Mouse (Mus musculus) neural tube, embryonic 12.5 days (tissue): ENCODE measurements around the gene Olfr906. TPM values are rescaled to one million over a fixed set of nuclear protein-coding genes. Genes with fewer than 3 reads are reported as not detected.

Experiments used
- ATAC-seq: fragments of 200-750 bp; cut with Nextera tagmentation; 2 replicates; pipeline ENCODE4 v1.8.0; 2017; ENCODE audit warnings: low read depth, mild to moderate bottlenecking, moderate TSS enrichment, moderate library complexity; ENCODE audit not compliant: low FRiP score
- H3K27ac ChIP-seq: fragments of 300-500 bp; sonication (generic); 2 replicates; pipeline ENCODE4 v1.5.1; 2016
- H3K27me3 ChIP-seq: fragments of 300-500 bp; sonication (generic); replicated peaks from 2 replicates; pipeline ENCODE4 v1.6.1; 2016; ENCODE audit warnings: mild to moderate bottlenecking
- H3K36me3 ChIP-seq: fragments of 300-500 bp; sonication (generic); 2 replicates; pipeline ENCODE4 v1.6.1; 2016; ENCODE audit warnings: mild to moderate bottlenecking
- H3K4me1 ChIP-seq: fragments of 300-500 bp; sonication (generic); 2 replicates; pipeline ENCODE4 v1.6.1; 2016
- H3K4me2 ChIP-seq: fragments of 300-500 bp; sonication (generic); replicated peaks from 2 replicates; pipeline ENCODE4 v1.6.1; 2016; ENCODE audit warnings: mild to moderate bottlenecking
- H3K4me3 ChIP-seq: fragments of 300-500 bp; sonication (generic); 2 replicates; pipeline ENCODE4 v1.5.1; 2016
- H3K9ac ChIP-seq: fragments of 300-500 bp; sonication (generic); 2 replicates; pipeline ENCODE4 v1.6.1; 2016; ENCODE audit warnings: mild to moderate bottlenecking
- H3K9me3 ChIP-seq: fragments of 300-500 bp; sonication (generic); 2 replicates; pipeline ENCODE4 v1.6.1; 2016; ENCODE audit warnings: mild to moderate bottlenecking
- WGBS: fragments of 180-500 bp; shearing (Covaris S2); methylation state at CpG from one replicate; pipeline ENCODE4 v1.1.7; 2016; 5-methylcytosine and 5-hydroxymethylcytosine counted together
- polyA plus RNA-seq: library from polyadenylated mRNA; unstranded; fragments of >200 nt; fragmentation: Nextera tagmentation; extraction: Ambion mirVana; gene quantifications from 2 replicates; pipeline ENCODE4 v1.2.1, GENCODE M21; 2016

The Olfr906 gene
- not detected in 2 replicates for polyA plus RNA-seq

- no peak within 1 kb of the TSS for H3K4me2 ChIP-seq
- no peak within 1 kb of the TSS for H3K9ac ChIP-seq
- no peaks in the 10 kb centered on the region for H3K27me3 ChIP-seq
- H3K4me3 ChIP-seq: no peak within 1 kb of the TSS
- ATAC-seq: no peak
- H3K36me3 ChIP-seq: no peaks in the 10 kb centered on the region
- WGBS: 92% methylated on average over 3 of the region's 3 CpGs
- H3K9me3 ChIP-seq: no peaks in the 10 kb centered on the region
- H3K27ac ChIP-seq: no peak within 1 kb of the TSS
- no peaks in the 10 kb centered on the region for H3K4me1 ChIP-seq
Measured at GRCm38 (mm10) chr9:38486785-38487184, at the start of gene Olfr906. Gene Olfr906 (plus strand): TSS chr9:38487085.

- Histone ChIP-seq H3K9me3 (no peaks in the 10 kb centered on the region), H3K9ac (no peak within 1 kb of the TSS), H3K4me1 (no peaks in the 10 kb centered on the region), H3K27ac (no peak within 1 kb of the TSS), H3K4me2 (no peak within 1 kb of the TSS), H3K36me3 (no peaks in the 10 kb centered on the region), H3K27me3 (no peaks in the 10 kb centered on the region), H3K4me3 (no peak within 1 kb of the TSS)
- whole genome bisulfite sequencing: 91% methylated on average over 5 of the region's 5 CpGs
- ATAC-seq: no peak
Measured at GRCm38 (mm10) chr9:38447352-38447751, 39.5 kb upstream of the Olfr906 start, which contains the start of gene Olfr902. Gene Olfr902 (plus strand): TSS chr9:38447652.

- no peak within 1 kb of the TSS for H3K9ac ChIP-seq
- H3K27ac ChIP-seq: no peak within 1 kb of the TSS
- H3K36me3 ChIP-seq: no peaks in the 10 kb centered on the region
- no peaks in the 10 kb centered on the region for H3K27me3 ChIP-seq
- no peak within 1 kb of the TSS for H3K4me2 ChIP-seq
- no peaks in the 10 kb centered on the region for H3K4me1 ChIP-seq
- no peak for ATAC-seq
- H3K9me3 ChIP-seq: no peaks in the 10 kb centered on the region
- no peak within 1 kb of the TSS for H3K4me3 ChIP-seq
Measured at GRCm38 (mm10) chr9:38462844-38463243, 24.0 kb upstream of the Olfr906 start, which contains the start of gene Olfr904. Gene Olfr904 (plus strand): TSS chr9:38463144.

GRCm38 (mm10) chr9:38470807-38471206 is 16.1 kb upstream of the Olfr906 start, which contains the start of gene Olfr905:
Gene Olfr905 (plus strand): TSS chr9:38471107.
- no peak within 1 kb of the TSS for H3K9ac ChIP-seq
- ATAC-seq: no peak
- no peak within 1 kb of the TSS for H3K4me2 ChIP-seq
- no peak within 1 kb of the TSS for H3K27ac ChIP-seq
- no peaks in the 10 kb centered on the region for H3K9me3 ChIP-seq
- H3K36me3 ChIP-seq: no peaks in the 10 kb centered on the region
- H3K4me1 ChIP-seq: no peaks in the 10 kb centered on the region
- H3K27me3 ChIP-seq: no peaks in the 10 kb centered on the region
- no peak within 1 kb of the TSS for H3K4me3 ChIP-seq

- Histone ChIP-seq H3K27me3 (no peaks in the 10 kb centered on the region), H3K27ac (no peak within 1 kb of the TSS), H3K4me3 (no peak within 1 kb of the TSS), H3K4me1 (no peaks in the 10 kb centered on the region), H3K36me3 (no peaks in the 10 kb centered on the region), H3K9ac (no peak within 1 kb of the TSS), H3K4me2 (no peak within 1 kb of the TSS), H3K9me3 (no peaks in the 10 kb centered on the region)
- WGBS: 89% methylated on average over 2 of the region's 2 CpGs
- no peak for ATAC-seq
Measured at GRCm38 (mm10) chr9:38495501-38495900, 8.6 kb downstream of the Olfr906 start, which contains the start of gene Olfr907. Gene Olfr907 (plus strand): TSS chr9:38495801.

- no peaks in the 10 kb centered on the region for H3K36me3 ChIP-seq
- H3K27ac ChIP-seq: no peak overlapping the region
- H3K4me1 ChIP-seq: no peaks in the 10 kb centered on the region
- 64% methylated on average over 2 of the region's 2 CpGs for WGBS
- no peak overlapping the region for H3K4me2 ChIP-seq
- no peak for ATAC-seq
- H3K9ac ChIP-seq: no peak overlapping the region
- H3K9me3 ChIP-seq: no peaks in the 10 kb centered on the region
- H3K4me3 ChIP-seq: no peak overlapping the region
- no peaks in the 10 kb centered on the region for H3K27me3 ChIP-seq
Measured at GRCm38 (mm10) chr9:38512353-38512752, 25.5 kb downstream of the Olfr906 start.

GRCm38 (mm10) chr9:38521280-38521679 is 34.4 kb downstream of the Olfr906 start, which contains the start of gene Olfr911-ps1:
Gene Olfr911-ps1 (plus strand): TSS chr9:38521580.
- H3K27ac ChIP-seq: no peak within 1 kb of the TSS
- no peaks in the 10 kb centered on the region for H3K27me3 ChIP-seq
- no peak within 1 kb of the TSS for H3K9ac ChIP-seq
- no peaks in the 10 kb centered on the region for H3K4me1 ChIP-seq
- H3K9me3 ChIP-seq: no peaks in the 10 kb centered on the region
- H3K4me3 ChIP-seq: no peak within 1 kb of the TSS
- no peak within 1 kb of the TSS for H3K4me2 ChIP-seq
- 88% methylated on average over 1 of the region's 1 CpGs for WGBS
- ATAC-seq: no peak
- no peaks in the 10 kb centered on the region for H3K36me3 ChIP-seq

GRCm38 (mm10) chr9:38537549-38537948 is 50.7 kb downstream of the Olfr906 start, which contains the start of gene Olfr910:
Gene Olfr910 (plus strand): TSS chr9:38537849.
- H3K9ac ChIP-seq: no peak within 1 kb of the TSS

More at GRCm38 (mm10) chr9:38537549-38537948, 50.7 kb downstream of the Olfr906 start, which contains the start of gene Olfr910:
- no peaks in the 10 kb centered on the region for H3K27me3 ChIP-seq
- no peak for ATAC-seq
- no peak within 1 kb of the TSS for H3K4me2 ChIP-seq
- no peaks in the 10 kb centered on the region for H3K4me1 ChIP-seq
- no peaks in the 10 kb centered on the region for H3K36me3 ChIP-seq
- 93% methylated on average over 2 of the region's 2 CpGs for WGBS
- no peak within 1 kb of the TSS for H3K27ac ChIP-seq
- no peaks in the 10 kb centered on the region for H3K9me3 ChIP-seq
- H3K4me3 ChIP-seq: no peak within 1 kb of the TSS

Other genes with a start within 250 kb of the Olfr906 start
- not detected in 2 replicates for gene Olfr143, start 234.3 kb upstream of the Olfr906 start, polyA plus RNA-seq
- gene Olfr895, start 219.2 kb upstream of the Olfr906 start, polyA plus RNA-seq: not detected in 2 replicates
- gene Olfr896-ps1, start 196.0 kb upstream of the Olfr906 start, polyA plus RNA-seq: not detected in 2 replicates
- gene Olfr25, start 158.0 kb upstream of the Olfr906 start, polyA plus RNA-seq: not detected in 2 replicates
- gene Olfr898, start 138.7 kb upstream of the Olfr906 start, polyA plus RNA-seq: not detected in 2 replicates
- gene Olfr250, start 120.2 kb upstream of the Olfr906 start, polyA plus RNA-seq: not detected in 2 replicates
- gene Olfr251, start 110.0 kb upstream of the Olfr906 start, polyA plus RNA-seq: not detected in 2 replicates
- gene Olfr147, start 85.4 kb upstream of the Olfr906 start, polyA plus RNA-seq: not detected in 2 replicates
- not detected in 2 replicates for gene Olfr901, start 57.6 kb upstream of the Olfr906 start, polyA plus RNA-seq
- gene Olfr902, start 39.4 kb upstream of the Olfr906 start, polyA plus RNA-seq: not detected in 2 replicates
- not detected in 2 replicates for gene Olfr904, start 23.9 kb upstream of the Olfr906 start, polyA plus RNA-seq
- not detected in 2 replicates for gene Olfr905, start 16.0 kb upstream of the Olfr906 start, polyA plus RNA-seq
- not detected in 2 replicates for gene Olfr907, start 8.7 kb downstream of the Olfr906 start, polyA plus RNA-seq
- gene Olfr911-ps1, start 34.5 kb downstream of the Olfr906 start, polyA plus RNA-seq: not detected in 2 replicates
- not detected in 2 replicates for gene Olfr910, start 50.8 kb downstream of the Olfr906 start, polyA plus RNA-seq
- not detected in 2 replicates for gene Olfr912, start 93.1 kb downstream of the Olfr906 start, polyA plus RNA-seq
- gene Olfr913, start 105.7 kb downstream of the Olfr906 start, polyA plus RNA-seq: not detected in 2 replicates
- not detected in 2 replicates for gene Olfr914, start 118.0 kb downstream of the Olfr906 start, polyA plus RNA-seq
- not detected in 2 replicates for gene Olfr916, start 172.8 kb downstream of the Olfr906 start, polyA plus RNA-seq
- not detected in 2 replicates for gene Olfr917, start 178.8 kb downstream of the Olfr906 start, polyA plus RNA-seq
- not detected in 2 replicates for gene Olfr918, start 187.5 kb downstream of the Olfr906 start, polyA plus RNA-seq
- not detected in 2 replicates for gene Olfr919, start 216.6 kb downstream of the Olfr906 start, polyA plus RNA-seq
- 8.5 and 9.7 TPM in 2 replicates for gene Vwa5a, start 231.2 kb downstream of the Olfr906 start, polyA plus RNA-seq